Mouse (Mus musculus) frontal cortex, adult 2 months (tissue): ENCODE results near the gene Cenpm. TPM values are rescaled to one million over a fixed set of nuclear protein-coding genes. Genes with fewer than 3 reads are reported as not detected.

Experiments
- DNase-seq, 2 experiments: peaks; one replicate each; pipeline ENCODE4 v3.0.0; 2022; ENCODE audit warnings: low spot score in 1 of 2; ENCODE audit errors: extremely low spot score in 1 of 2
- polyA plus RNA-seq: library from polyadenylated mRNA; depleted of rRNA; stranded (reverse); fragments of >200 nt; gene quantifications from 2 replicates; pipeline ENCODE4 v1.2.3, GENCODE M21; 2012

Cenpm gene
- polyA plus RNA-seq, 1 experiment = 6.4 TPM

DNA sequence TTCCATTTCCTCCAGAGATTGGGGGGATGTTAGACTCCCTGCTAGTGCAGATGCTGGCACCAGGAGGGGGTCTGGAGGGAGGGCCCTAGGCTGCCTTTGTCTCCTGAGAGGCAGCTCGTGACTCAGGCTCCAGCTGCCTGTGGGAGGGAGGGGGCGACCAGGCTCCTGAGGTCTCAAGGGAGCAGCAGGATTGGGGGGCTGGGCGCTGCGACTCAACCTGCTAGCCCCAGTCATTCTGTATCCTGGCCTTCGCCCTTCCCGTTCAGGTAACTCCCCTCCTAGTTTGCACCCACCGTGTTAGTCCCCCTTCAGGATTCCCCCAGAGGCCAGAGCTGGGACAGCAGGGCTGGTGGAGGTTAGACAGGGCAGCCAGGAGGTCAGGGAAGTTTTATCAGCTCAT lies 27.5 kb downstream of the Cenpm start:
- DNase-seq = no peak

DNA sequence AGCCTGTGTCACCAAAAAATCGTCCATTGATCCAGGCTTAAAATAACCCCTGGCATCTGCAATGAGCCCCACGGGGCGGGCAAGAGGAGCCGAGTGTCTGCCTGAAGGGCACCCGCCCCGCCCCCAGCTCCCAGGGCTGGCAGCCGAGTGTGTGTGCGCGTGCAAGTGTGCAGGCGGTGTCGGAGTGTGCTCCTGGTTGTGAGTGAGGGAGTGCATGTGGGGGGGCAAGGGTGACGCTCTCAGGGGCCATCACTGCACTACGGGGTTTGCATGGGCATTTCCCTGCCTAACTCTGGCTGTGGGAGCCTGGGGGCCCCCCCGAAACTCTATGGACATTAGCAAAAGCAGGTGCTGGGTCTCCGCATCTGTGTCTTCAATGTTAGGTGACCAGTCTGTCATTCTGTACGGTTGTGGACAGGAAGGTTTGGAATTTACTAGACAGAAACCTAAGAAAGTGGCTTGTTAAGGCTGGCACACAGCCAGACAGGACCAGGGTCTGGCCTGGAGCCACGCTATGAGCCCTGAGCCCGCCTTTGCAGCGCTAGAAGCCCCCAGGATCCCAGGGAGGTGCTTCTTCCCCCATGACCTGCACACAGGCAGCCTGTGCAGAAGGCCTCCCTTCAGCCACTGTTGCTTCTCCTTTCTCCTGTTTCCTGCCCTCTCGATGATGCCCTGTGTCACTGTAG lies 28.3 kb downstream of the Cenpm start:
- DNase-seq = no peak

DNA sequence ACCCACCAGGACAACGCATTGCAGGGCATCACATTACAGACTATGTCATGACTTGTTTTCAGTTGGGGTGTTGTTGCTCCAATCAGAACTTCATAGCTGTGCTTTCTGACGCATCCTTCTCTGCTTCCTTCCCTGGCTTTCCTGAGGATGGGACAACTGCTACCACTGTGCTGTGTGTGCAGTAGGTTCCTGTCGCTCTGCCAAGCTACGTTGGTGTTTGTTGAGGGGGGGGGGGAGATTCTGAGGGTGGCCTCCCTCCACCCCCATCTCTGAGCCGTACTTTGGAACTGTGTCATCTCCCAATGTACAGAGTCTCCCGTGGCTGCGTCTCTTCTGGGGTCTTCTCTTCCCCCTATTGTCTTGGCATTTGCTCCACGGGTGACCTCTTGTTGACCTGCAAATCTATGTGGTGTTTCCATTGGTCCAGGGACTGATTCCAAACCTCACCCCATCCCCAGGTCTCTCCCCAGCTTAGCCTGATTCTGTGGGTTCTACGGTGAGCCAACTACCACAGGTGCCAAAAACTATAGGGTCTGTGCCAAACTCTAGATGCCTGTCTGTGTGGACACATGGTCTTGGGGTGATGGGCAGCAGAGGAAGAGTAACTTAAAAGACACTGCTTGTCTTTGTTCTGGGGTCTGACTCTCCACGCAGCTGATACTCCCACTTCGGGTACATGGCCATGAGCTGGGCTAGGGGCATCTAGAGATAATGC lies 29.1 kb downstream of the Cenpm start:
- no peak for DNase-seq

- DNase-seq = no peak
Observed at GRCm38 (mm10) chr15:82213222-82213621, 31.3 kb downstream of the Cenpm start.

- no peak for DNase-seq
Observed at GRCm38 (mm10) chr15:82212752-82213063, 31.8 kb downstream of the Cenpm start, which contains the start of gene Shisa8. Shisa8 (minus strand) TSS chr15:82212815.

DNA sequence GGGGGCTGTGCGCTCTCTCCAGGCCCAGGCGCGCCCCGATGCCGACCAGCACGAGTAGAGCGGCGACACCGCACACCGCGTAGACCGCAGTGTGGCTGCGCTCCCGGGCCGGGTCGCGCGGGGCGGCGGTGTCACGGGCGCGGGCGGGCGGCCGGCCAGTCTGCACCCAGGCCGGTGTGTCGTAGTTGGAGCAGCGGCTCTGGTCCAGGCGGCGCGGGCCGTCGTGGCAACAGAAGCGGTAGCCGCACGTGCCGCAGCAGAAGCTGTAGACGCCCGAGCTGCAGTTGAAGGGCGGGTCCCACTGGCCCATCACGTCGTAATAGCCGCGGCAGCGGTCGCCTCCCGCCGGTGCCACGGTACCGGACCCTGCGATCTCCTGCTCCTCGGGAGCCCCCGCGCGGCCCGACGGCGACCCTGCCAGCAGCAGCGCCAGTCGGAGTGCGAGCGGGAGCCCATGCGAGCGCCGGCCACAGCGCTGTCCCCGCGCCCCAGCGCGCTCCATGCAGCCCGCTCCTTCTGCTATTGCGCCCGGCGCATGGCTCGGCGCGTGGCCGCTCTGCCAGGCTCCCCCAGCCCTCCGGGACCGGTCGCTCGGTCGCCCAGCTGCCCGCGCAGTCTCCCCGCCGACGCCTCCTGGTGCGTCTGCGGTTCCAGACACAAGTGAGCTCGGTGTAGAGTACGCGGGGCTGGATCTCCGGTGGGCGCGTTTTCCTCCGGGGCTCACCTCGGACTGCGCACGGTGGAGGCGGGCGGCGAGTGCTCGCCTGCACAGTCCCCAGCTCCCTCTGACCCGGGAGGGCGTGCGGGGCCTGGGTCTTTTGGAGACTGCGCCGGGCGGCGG lies 32.4 kb downstream of the Cenpm start:
- DNase-seq = no peak

DNA sequence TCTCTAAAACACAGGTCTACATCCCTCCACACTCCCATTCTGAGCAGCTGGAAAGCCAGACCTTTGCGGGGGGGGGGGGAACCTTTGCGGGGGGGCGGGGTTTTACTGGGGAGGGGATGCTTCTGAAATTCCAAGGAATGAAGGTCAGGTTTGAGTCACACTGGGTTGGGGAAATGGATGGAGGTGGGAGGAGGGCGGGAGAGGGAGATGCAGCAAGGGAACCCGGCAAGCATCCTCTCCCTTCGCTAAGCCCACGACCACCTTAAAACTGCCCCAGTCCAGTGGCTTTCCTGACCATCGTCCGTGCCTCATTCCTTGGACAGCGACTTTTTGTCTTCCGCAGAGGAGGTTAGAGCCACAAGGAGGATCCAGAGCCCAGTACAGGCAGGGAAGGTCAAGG lies 33.3 kb downstream of the Cenpm start:
- DNase-seq = no peak

DNA sequence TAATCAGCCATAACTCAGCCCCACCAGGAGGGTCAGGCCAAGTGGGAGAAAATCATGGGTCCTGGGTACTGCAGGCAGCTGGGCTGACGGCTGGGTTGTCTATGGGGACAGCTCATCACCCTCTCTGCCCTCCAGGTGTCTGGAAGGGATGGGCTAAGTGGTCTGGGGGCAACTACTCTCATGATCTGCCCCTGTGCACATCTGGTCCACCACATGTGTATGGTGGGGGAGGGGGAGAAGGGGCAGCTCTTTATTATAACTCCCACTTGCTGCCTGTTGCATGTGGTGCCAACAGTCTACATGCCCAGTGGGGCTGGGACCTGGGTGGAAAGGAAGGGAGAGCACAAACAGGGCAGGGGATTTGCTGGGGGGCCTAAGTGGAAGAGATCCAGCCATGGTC lies 33.7 kb downstream of the Cenpm start:
- no peak for DNase-seq

DNA sequence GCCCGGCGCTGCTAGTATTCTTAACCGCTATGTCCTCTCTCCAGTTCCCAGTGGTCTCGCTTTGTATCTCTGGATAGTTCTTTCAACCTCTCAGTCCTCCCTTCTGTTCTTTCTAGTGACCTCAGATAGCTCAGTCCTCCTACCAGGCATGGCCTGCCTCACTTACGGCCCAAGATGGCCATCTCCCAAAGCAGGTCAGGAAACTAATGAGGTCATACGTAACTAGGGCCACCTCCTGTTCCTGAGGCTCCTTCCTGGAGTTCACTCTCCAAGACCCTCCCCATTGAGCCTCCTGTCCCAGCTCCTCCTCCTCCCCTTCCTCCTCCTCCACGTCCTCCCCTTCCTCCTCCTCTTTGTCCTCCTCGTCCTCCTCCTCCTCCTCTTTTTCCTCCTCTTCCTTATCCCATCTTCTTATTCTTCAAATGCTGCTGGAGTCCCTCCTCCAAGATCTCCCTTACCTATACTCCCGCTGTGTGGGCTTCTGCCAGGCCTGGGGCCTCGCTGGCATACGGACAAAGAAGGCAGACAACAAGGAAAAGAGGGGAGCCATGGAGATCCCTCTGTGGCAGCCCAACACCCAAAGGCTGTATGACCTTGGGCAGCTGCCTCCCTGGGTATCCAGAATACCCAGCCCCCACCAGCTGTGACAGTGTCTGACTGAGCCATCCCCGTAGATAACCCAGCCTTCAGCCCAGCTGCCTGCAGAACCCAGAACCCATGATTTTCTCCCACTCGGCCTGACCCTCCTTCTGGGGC lies 35.1 kb downstream of the Cenpm start:
- no peak for DNase-seq

- no peak for DNase-seq
Observed at GRCm38 (mm10) chr15:82208307-82208706, 36.2 kb downstream of the Cenpm start.

- DNase-seq = no peak
Observed at GRCm38 (mm10) chr15:82207504-82208219, 36.9 kb downstream of the Cenpm start.

DNA sequence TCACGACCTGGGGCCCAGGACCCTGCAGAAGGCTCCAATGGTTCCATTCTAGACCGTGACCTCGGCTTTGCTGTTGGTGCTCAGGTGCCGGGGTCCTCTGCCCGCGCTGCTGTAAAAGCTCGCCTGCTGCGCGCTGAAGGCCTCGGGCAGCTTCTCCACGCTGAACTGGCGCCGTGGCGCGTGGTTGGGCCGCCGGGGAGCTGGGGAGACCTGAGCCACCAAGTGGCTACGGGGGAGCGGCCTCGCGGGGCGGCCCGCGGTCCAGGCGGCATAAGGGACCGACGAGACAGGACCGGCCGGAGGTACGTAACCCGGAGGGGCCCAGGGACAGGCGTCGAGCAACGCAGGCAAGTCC lies 37.5 kb downstream of the Cenpm start:
- DNase-seq = no peak

- DNase-seq = no peak
Observed at GRCm38 (mm10) chr15:82206365-82207104, 38.0 kb downstream of the Cenpm start.

- no peak for DNase-seq
Observed at GRCm38 (mm10) chr15:82204680-82205371, 39.7 kb downstream of the Cenpm start.

- no peak for DNase-seq
Observed at GRCm38 (mm10) chr15:82203611-82204351, 40.8 kb downstream of the Cenpm start.

GRCm38 (mm10) chr15:82203090-82203489 lies 41.5 kb downstream of the Cenpm start:
- no peak for DNase-seq

GRCm38 (mm10) chr15:82202086-82202485 lies 42.5 kb downstream of the Cenpm start:
- DNase-seq = no peak

GRCm38 (mm10) chr15:82199546-82199945 lies 45.0 kb downstream of the Cenpm start:
- no peak for DNase-seq
